ENCODE assay signal across 11 mouse cellular contexts in the genomic region with DNA sequence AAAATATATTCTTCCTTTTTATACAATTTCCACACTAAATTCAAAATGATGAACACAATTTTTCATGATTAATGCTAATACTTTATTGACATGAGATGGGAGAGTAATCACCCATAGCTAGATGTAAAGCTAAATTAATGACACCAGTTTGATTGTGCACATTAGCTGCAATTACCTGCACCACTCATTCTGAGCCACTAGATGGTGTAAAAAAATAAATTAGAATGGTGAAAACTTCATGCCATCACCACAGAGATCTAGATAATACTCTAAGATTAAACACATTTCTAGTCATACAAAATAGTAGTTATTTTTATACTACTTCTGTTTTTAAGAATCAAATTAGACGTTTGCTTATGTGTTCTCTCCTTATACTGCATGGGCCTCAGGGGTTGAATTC.
DNase-seq lines count a peak whose midpoint lies in the region; ATAC-seq and TF ChIP-seq lines count a peak whose summit lies in the region.
"Had no signal": no experiment of that assay in that cellular context is flagged by ENCODE, and none has a peak within 500 bp of the region (broad histone marks: within the 10 kb centered on the region; RNA-seq: fewer than 3 reads in every experiment).

No protein-coding gene starts in this region.

- no peak overlapping the region for H3K4me2 ChIP-seq in midbrain, postnatal 0 days (ENCODE audit: low read depth, low read length, poor library complexity, severe bottlenecking)
- no peak overlapping the region for H3K4me2 ChIP-seq in midbrain, embryonic 13.5 days (replicated peaks)
- no peak overlapping the region for H3K4me2 ChIP-seq in midbrain, embryonic 11.5 days
- H3K4me2 ChIP-seq: liver, embryonic 15.5 days had no signal

- peaks cover 11% of the 10 kb centered on the region for H3K27me3 ChIP-seq in midbrain, postnatal 0 days (ENCODE audit: insufficient read depth, low read length)
- H3K27me3 ChIP-seq in midbrain, embryonic 13.5 days, result peaks cover 50% of the 10 kb centered on the region
- H3K27me3 ChIP-seq in splenic B cell, adult 2 months (ENCODE audit: control insufficient read depth, insufficient read depth, low read length, poor library complexity, severe bottlenecking), result no peaks in the 10 kb centered on the region
- H3K27me3 ChIP-seq in midbrain, embryonic 11.5 days (ENCODE audit: control insufficient read depth, insufficient read depth, low read length), result no peaks in the 10 kb centered on the region
- H3K27me3 ChIP-seq: liver, embryonic 15.5 days had no signal

- peak; percentile 81 for TF ChIP-seq CTCF in midbrain, postnatal 0 days (IDR thresholded peaks at IDR 0.05)

- no peak overlapping the region for H3K4me3 ChIP-seq in midbrain, postnatal 0 days (ENCODE audit: low read depth, low read length)
- H3K4me3 ChIP-seq in midbrain, embryonic 13.5 days (replicated peaks), result no peak overlapping the region
- no peak overlapping the region for H3K4me3 ChIP-seq in midbrain, embryonic 11.5 days (ENCODE audit: low read depth, low read length)
- H3K4me3 ChIP-seq: liver, embryonic 15.5 days had no signal

- DNase-seq in cerebellum, adult 9-10 months, result peak; percentile 38
- DNase-seq in cerebellum, adult 9-11 months, result no peak
- DNase-seq in kidney, adult 9 months, result peak; percentile 48
- no peak for DNase-seq in kidney, adult 18-20 months
- peak; percentile 66 for DNase-seq in midbrain, postnatal 0 days (ENCODE audit: low spot score)
- DNase-seq in splenic B cell, adult 2 months (ENCODE audit: low read depth, low spot score), result peak; percentile 24
- no peak for DNase-seq in midbrain, embryonic 11.5 days (ENCODE audit: low spot score, missing footprints)
- DNase-seq: adrenal gland, adult 8-10 months; cerebellum, adult 11-12 months had no signal

- H3K27ac ChIP-seq in midbrain, postnatal 0 days (ENCODE audit: low read depth, low read length), result no peak overlapping the region
- H3K27ac ChIP-seq in midbrain, embryonic 13.5 days, result no peak overlapping the region
- no peak overlapping the region for H3K27ac ChIP-seq in midbrain, embryonic 11.5 days (ENCODE audit: low read depth, low read length)
- H3K27ac ChIP-seq: liver, embryonic 15.5 days had no signal

- H3K9me3 ChIP-seq in midbrain, postnatal 0 days (ENCODE audit: low read length), result no peaks in the 10 kb centered on the region
- no peaks in the 10 kb centered on the region for H3K9me3 ChIP-seq in midbrain, embryonic 13.5 days
- no peaks in the 10 kb centered on the region for H3K9me3 ChIP-seq in midbrain, embryonic 11.5 days (ENCODE audit: control insufficient read depth, low read length)
- H3K9me3 ChIP-seq: liver, embryonic 15.5 days had no signal

- no peak for ATAC-seq in midbrain, postnatal 0 days (ENCODE audit: low FRiP score)
- ATAC-seq in midbrain, embryonic 13.5 days, result no peak
- ATAC-seq in midbrain, embryonic 11.5 days (ENCODE audit: low FRiP score), result no peak

- 9% methylated on average over 1 of the region's 1 CpGs for WGBS in midbrain, postnatal 0 days
- 24% methylated on average over 1 of the region's 1 CpGs for WGBS in midbrain, embryonic 13.5 days
- 13% methylated on average over 1 of the region's 1 CpGs for WGBS in midbrain, embryonic 11.5 days

- no peaks in the 10 kb centered on the region for H3K4me1 ChIP-seq in midbrain, postnatal 0 days (ENCODE audit: insufficient read depth, low read length)
- no peaks in the 10 kb centered on the region for H3K4me1 ChIP-seq in midbrain, embryonic 13.5 days (replicated peaks)
- H3K4me1 ChIP-seq in midbrain, embryonic 11.5 days (ENCODE audit: control insufficient read depth, insufficient read depth, low read length), result no peaks in the 10 kb centered on the region

- no peaks in the 10 kb centered on the region for H3K36me3 ChIP-seq in midbrain, postnatal 0 days (ENCODE audit: insufficient read depth, low read length)
- H3K36me3 ChIP-seq in midbrain, embryonic 13.5 days, result no peaks in the 10 kb centered on the region
- 0 out of 2 replicates have a peak, but pooled peaks cover 6% of the 10 kb centered on the region for H3K36me3 ChIP-seq in splenic B cell, adult 2 months (ENCODE audit: control insufficient read depth, insufficient read depth, low read length, poor library complexity, severe bottlenecking)
- H3K36me3 ChIP-seq in midbrain, embryonic 11.5 days (ENCODE audit: control insufficient read depth, insufficient read depth, low read length), result no peaks in the 10 kb centered on the region
- H3K36me3 ChIP-seq: liver, embryonic 15.5 days had no signal

- no peak overlapping the region for H3K9ac ChIP-seq in midbrain, postnatal 0 days (replicated peaks; ENCODE audit: low read length, poor library complexity, severe bottlenecking)
- no peak overlapping the region for H3K9ac ChIP-seq in midbrain, embryonic 13.5 days (replicated peaks)
- no peak overlapping the region for H3K9ac ChIP-seq in midbrain, embryonic 11.5 days (ENCODE audit: low read length)
- H3K9ac ChIP-seq: liver, embryonic 15.5 days had no signal

Comparison
In these comparisons a context has a peak if more than half of its experiments do, and no peak if none do; other contexts are left out.
1. DNase-seq: peak in cerebellum, adult 9-10 months (single experiment), kidney, adult 9 months (single experiment), midbrain, postnatal 0 days (single experiment) and splenic B cell, adult 2 months (single experiment); none in cerebellum, adult 9-11 months (single experiment), kidney, adult 18-20 months (single experiment) and midbrain, embryonic 11.5 days (single experiment).